Mouse (Mus musculus) spleen, adult 2 months (tissue): Measurements from ENCODE around the gene D330045A20Rik. TPM values are rescaled to one million over a fixed set of nuclear protein-coding genes. Genes with fewer than 3 reads are reported as not detected.

Experiments
- DNase-seq, 2 experiments: peaks; one replicate each; pipeline versions ENCODE4 v3.0.0 to v3.0.0-alpha.2; 2012 to 2021; ENCODE audit warnings: low spot score in 2 of 2, low read depth in 1 of 2
- H3K27ac ChIP-seq: fragments of 200-500 bp; 2 replicates; pipeline ENCODE4 v1.5.1; 2012; ENCODE audit warnings: low read length, inconsistent platforms; ENCODE audit not compliant: insufficient read depth
- H3K27me3 ChIP-seq: fragments of 200-500 bp; 2 replicates; pipeline ENCODE4 v1.6.1; 2012; ENCODE audit warnings: mild to moderate bottlenecking, moderate library complexity, low read length, inconsistent platforms; ENCODE audit not compliant: control insufficient read depth, insufficient read depth
- H3K36me3 ChIP-seq: fragments of 200-500 bp; 2 replicates; pipeline ENCODE4 v1.6.1; 2012; ENCODE audit warnings: mild to moderate bottlenecking, low read length, inconsistent platforms; ENCODE audit not compliant: control insufficient read depth, insufficient read depth
- H3K4me1 ChIP-seq: fragments of 200-500 bp; 2 replicates; pipeline ENCODE4 v1.6.1; 2011; ENCODE audit warnings: inconsistent platforms; ENCODE audit not compliant: control insufficient read depth, insufficient read depth, insufficient read length
- H3K4me3 ChIP-seq: fragments of 200-500 bp; 2 replicates; pipeline ENCODE4 v1.5.1; 2011; ENCODE audit warnings: mild to moderate bottlenecking, inconsistent platforms; ENCODE audit not compliant: insufficient read depth, insufficient read length; ENCODE audit errors: extremely low read depth
- CTCF ChIP-seq: fragments of 200-500 bp; IDR thresholded peaks from 2 replicates; pipeline ENCODE4 v1.5.1; 2011; ENCODE audit warnings: mild to moderate bottlenecking, inconsistent platforms; ENCODE audit not compliant: insufficient read depth, insufficient read length, insufficient replicate concordance; ENCODE audit errors: extremely low read depth
- POLR2A ChIP-seq: fragments of 200-500 bp; IDR thresholded peaks from 2 replicates; pipeline ENCODE4 v1.6.1; 2011; ENCODE audit warnings: low read depth, low read length, inconsistent platforms
- whole genome bisulfite sequencing: fragments of 180-500 bp; shearing (Covaris S2); methylation state at CpG from one replicate; pipeline ENCODE4 v1.1.7; 2018; 5-methylcytosine and 5-hydroxymethylcytosine counted together
- polyA plus RNA-seq: library from polyadenylated mRNA; depleted of rRNA; stranded (reverse); fragments of >200 nt; gene quantifications from 2 replicates; pipeline ENCODE4 v1.2.3, GENCODE M21; 2012

The D330045A20Rik gene
- polyA plus RNA-seq, 1 experiment: not detected

DNA sequence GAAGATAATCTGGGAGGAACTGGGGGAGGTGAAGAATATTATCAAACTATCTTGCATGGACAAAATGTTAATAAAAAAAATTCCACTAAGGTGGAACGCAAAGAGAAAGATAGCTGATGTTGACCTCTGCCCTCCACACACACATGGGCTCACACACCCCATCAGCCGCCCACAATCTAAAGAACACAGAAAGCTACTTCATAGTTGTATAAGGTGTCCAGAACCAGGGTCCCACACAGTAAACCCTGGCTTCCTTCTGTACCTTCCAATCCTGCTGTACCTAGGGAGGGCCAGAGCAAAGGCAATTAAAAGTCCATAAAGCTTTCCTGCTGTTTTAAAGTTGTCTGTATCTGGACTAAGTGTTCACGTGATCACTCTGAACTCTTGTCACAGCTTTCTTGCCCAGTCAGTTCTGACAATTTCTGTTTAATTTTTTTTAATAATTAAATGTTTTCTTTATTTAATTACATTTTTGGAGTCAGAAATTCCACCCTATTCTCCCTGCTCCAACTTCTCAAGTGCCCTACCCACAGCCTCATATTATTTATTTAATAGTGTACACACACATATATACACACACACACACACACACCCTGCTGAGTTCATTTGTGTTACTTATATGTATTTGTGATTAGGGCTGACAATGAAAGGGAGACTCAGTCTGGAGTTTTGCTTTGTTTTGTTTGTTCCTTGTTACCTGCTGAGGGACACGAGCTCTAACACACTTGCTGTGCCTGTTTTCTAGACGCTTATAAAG, 57.7 kb downstream of the D330045A20Rik start:
- Histone ChIP-seq H3K4me3 (no peak overlapping the region), H3K4me1 (no peaks in the 10 kb centered on the region), H3K27me3 (no peaks in the 10 kb centered on the region), H3K27ac (no peak overlapping the region), H3K36me3 (no peaks in the 10 kb centered on the region)
- 86% methylated on average over 5 of the region's 5 CpGs for WGBS
- no peak for DNase-seq
- TF ChIP-seq POLR2A (no peak), CTCF (no peak)

DNA sequence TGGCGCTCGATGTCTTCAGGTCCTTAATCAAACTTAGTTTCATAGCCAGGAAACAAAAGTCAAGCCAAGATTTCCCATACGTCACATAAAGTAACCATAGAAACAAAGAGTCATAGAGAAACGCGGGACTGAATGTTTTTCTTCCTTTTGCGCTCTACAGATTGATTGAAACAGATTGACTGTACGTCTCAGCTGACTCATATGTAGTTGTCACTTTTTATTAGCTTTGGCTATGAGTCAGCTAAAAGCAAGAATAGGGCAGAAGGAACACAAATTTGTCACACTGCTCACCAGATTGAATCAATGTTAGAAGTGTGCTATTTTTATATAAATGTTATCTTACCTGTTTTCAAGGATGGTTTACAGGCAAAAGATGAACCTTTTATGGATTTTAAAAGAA, 63.6 kb downstream of the D330045A20Rik start:
- H3K36me3 ChIP-seq: no peaks in the 10 kb centered on the region
- H3K27ac ChIP-seq: no peak overlapping the region
- no peaks in the 10 kb centered on the region for H3K27me3 ChIP-seq
- no peaks in the 10 kb centered on the region for H3K4me1 ChIP-seq
- WGBS: 75% methylated on average over 7 of the region's 7 CpGs
- TF ChIP-seq POLR2A: no peak
- no peak for TF ChIP-seq CTCF
- DNase-seq: no peak
- no peak overlapping the region for H3K4me3 ChIP-seq

DNA sequence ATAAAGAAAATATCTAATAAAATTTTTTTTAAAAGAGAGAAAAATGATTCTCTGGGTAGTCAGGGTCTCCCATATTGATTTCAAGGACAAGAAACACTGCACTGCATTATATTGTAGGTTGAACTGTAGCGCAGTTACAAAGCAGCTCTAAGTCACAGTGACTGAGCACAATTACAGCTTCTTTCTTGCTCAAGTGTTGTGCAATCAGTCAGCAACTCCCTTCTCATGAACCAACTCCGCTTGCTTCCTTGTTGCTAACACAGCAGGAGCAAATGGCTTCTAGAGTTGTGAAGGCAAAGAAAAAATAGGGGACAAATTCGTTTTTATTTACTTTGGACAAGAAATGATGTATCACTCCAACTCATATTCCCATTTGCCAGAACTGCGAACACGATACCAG, 70.3 kb downstream of the D330045A20Rik start:
- H3K27ac ChIP-seq: no peak overlapping the region
- H3K27me3 ChIP-seq: no peaks in the 10 kb centered on the region
- no peaks in the 10 kb centered on the region for H3K4me1 ChIP-seq
- no peak for DNase-seq
- whole genome bisulfite sequencing: 85% methylated on average over 5 of the region's 5 CpGs
- H3K4me3 ChIP-seq: no peak overlapping the region
- no peaks in the 10 kb centered on the region for H3K36me3 ChIP-seq
- TF ChIP-seq POLR2A (no peak), CTCF (no peak)

- Histone ChIP-seq H3K27ac (no peak overlapping the region), H3K27me3 (no peaks in the 10 kb centered on the region), H3K36me3 (no peaks in the 10 kb centered on the region), H3K4me1 (no peaks in the 10 kb centered on the region), H3K4me3 (no peak overlapping the region)
- no peak for DNase-seq
- 77% methylated on average over 2 of the region's 2 CpGs for WGBS
- no peak for TF ChIP-seq CTCF
- no peak for TF ChIP-seq POLR2A
Measured at GRCm38 (mm10) chrX:139552090-139552489, 71.9 kb downstream of the D330045A20Rik start.

DNA sequence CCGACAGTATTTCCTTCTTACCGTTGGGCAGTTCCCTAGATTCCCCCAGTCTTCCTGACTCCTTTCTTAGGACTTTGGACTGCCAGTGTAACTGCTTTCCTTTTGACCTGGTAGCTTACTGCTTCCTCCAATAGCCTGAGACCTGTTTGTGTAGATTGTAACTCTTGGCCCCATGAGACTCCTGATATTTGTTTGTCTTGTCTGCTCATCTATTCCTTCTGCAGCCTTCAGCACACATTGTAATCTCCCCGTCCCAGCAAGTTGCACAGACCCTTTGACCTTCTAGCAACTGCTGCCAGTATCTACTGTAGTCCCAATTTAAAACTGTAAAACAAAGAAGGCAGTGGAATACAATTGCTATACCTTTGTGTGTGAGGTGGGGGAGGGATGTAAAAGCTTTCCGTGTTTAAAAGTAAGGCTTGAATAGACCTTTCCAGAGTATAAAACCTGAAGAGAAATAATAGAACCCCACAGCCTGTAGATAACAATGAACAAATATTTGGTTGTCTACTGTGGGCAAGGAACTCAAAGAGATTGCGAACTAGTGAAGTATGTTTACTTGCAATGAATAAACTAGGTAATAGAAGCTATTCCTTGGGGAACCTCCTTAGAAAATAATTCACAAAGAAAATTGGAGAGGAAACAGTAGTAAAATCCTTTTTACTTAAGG, 82.2 kb downstream of the D330045A20Rik start:
- Histone ChIP-seq H3K4me1 (no peaks in the 10 kb centered on the region), H3K27me3 (no peaks in the 10 kb centered on the region), H3K4me3 (no peak overlapping the region), H3K36me3 (no peaks in the 10 kb centered on the region), H3K27ac (no peak overlapping the region)
- no peak for TF ChIP-seq POLR2A
- no peak for TF ChIP-seq CTCF
- 72% methylated on average over 5 of the region's 5 CpGs for WGBS
- no peak for DNase-seq

DNA sequence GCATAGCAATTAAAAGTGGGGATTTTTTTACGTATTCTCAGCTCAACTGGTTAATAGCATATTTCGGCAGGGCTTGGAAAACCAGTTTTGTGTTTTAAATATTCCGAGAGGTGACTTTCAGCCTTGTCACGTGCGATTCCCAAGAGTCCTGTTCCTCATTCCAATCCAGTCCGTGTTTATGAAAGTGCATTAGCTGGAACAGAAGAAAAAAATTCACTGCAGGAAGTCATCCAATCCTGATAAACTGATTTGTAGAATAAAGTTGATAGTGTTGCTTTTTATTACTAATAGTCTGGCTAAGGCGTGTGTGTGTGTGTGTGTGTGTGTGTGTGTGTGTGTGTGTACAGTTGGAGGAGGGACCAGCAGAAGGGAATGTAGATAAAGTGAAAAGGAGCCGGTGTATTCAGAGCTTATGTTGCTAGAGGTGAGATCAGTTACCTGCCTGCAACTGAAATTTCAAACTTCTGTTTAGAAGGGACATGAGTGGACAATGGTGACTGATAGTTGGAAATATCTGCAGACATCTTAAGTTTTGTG, 82.8 kb downstream of the D330045A20Rik start, which contains the start of gene Rnf128:
Gene Rnf128 (plus strand): TSS at position 392 of the 537 bp plus-strand sequence.
- H3K4me3 ChIP-seq: no peak within 1 kb of the TSS
- H3K27ac ChIP-seq: no peak within 1 kb of the TSS
- H3K36me3 ChIP-seq: no peaks in the 10 kb centered on the region
- TF ChIP-seq POLR2A (no peak), CTCF (no peak)
- DNase-seq: no peak
- WGBS: 81% methylated on average over 8 of the region's 8 CpGs
- no peaks in the 10 kb centered on the region for H3K4me1 ChIP-seq
- H3K27me3 ChIP-seq: no peaks in the 10 kb centered on the region

DNA sequence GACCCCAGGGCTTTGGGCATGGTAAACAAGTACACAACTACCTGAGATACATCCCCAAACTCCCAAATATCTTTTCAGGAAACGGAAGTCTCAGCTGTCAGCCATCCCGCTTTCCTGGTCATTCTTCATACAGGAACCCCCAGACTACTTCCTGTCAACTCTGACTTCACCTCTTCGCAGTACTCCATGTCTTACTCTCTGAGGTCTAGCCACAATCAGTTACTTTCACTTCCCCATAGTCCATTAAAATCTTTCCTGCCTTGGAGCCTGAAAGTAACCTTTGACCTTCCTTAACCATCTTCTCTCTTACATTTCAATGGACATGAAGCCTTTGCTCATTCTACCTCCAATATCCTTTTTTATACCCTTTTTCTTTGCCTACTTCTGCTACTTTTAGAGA, 89.9 kb downstream of the D330045A20Rik start:
- H3K27ac ChIP-seq: no peak overlapping the region
- no peak overlapping the region for H3K4me3 ChIP-seq
- H3K36me3 ChIP-seq: no peaks in the 10 kb centered on the region
- H3K4me1 ChIP-seq: no peaks in the 10 kb centered on the region
- TF ChIP-seq POLR2A: no peak
- no peak for TF ChIP-seq CTCF
- no peak for DNase-seq
- no peaks in the 10 kb centered on the region for H3K27me3 ChIP-seq
- 65% methylated on average over 3 of the region's 3 CpGs for WGBS
